In the genomic region with DNA sequence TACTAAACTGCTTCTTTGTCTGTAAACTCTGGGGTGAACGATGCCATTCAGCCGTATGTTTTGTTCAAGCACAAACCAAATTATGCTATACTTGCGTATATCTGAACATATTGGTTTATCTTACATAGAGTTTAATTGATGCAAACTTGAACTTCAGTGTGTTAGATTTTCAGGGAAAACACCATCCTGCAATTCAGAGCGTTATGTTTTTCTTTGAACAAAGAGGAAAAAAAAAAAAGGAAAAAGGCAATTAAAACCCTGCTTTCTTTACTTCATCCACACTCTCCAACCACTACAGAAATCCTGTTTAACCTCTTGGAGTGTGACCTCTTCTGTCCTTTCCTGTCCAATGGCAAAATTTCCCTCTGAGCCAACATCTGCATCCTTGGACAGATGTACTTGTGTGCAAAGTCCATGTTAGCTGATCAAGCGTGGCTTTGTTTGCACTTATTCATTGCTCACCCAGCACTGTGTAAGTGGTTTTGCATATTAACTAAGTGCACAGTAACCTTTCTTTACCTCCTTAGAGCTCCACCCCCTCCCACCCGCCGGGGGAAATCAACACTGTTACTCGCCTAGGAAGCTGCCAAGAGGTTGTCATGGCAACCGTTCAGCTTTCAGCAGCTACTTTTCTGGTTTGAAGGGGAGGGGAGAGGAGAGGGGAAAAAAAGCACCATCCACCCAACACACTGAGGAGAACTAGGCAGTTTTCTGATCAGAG, we compare ENCODE assay signal across 8 mouse cellular contexts.
DNase-seq lines count a peak whose midpoint lies in the region; ATAC-seq and TF ChIP-seq lines count a peak whose summit lies in the region.

No protein-coding gene starts in this region.

- H3K4me2 ChIP-seq in intestine, postnatal 0 days (replicated peaks; ENCODE audit: low read depth): peak overlapping the region; percentile 27

- no peak overlapping the region for H3K27ac ChIP-seq in intestine, postnatal 0 days (ENCODE audit: low read depth, low read length)

- no peak for TF ChIP-seq CTCF in intestine, postnatal 0 days (IDR thresholded peaks at IDR 0.05; ENCODE audit: low read depth)

- no peaks in the 10 kb centered on the region for H3K36me3 ChIP-seq in intestine, postnatal 0 days (ENCODE audit: control insufficient read depth, insufficient read depth)

- H3K9me3 ChIP-seq in intestine, postnatal 0 days (ENCODE audit: control insufficient read depth): no peaks in the 10 kb centered on the region

- 0 out of 2 replicates have a peak, but pooled peaks cover 3% of the 10 kb centered on the region for H3K4me1 ChIP-seq in intestine, postnatal 0 days (replicated peaks; ENCODE audit: control insufficient read depth, insufficient read depth, low read length)

- intact Hi-C loops in left cerebral cortex, postnatal 10 days (cut with DNase I): loop anchor here (5.0 kb wide), 1 partner anchor 177 kb away; the partner anchor contains the start of gene Klf12

- no peak overlapping the region for H3K4me3 ChIP-seq in intestine, postnatal 0 days (ENCODE audit: low read depth, low read length)

- WGBS in intestine, postnatal 0 days: 20% methylated on average over 9 of the region's 9 CpGs

- ATAC-seq in intestine, postnatal 0 days: peak; percentile 86
- ATAC-seq in megakaryocyte-erythroid progenitor cell, adult 5-6 weeks (replicated peaks; ENCODE audit: low FRiP score, low TSS enrichment, poor library complexity, severe bottlenecking): peak; percentile 46

- peak; percentile 55 for DNase-seq in T-cell, adult 2 months (ENCODE audit: low spot score)
- DNase-seq in cerebellum, postnatal 14 days: peak; percentile 86 to 91
- peak; percentile 89 to 91 for DNase-seq in frontal cortex, postnatal 36 days (ENCODE audit: low spot score in 2 of 2)
- DNase-seq in left cerebral cortex, postnatal 10 days (ENCODE audit: extremely low spot score in 1 of 2, low spot score in 2 of 2): peak; percentile 93 to 95
- peak; percentile 89 for DNase-seq in right cerebral cortex, postnatal 14 days
- DNase-seq in urinary bladder, postnatal 36 days (ENCODE audit: low spot score in 2 of 2): no peak

- no peaks in the 10 kb centered on the region for H3K27me3 ChIP-seq in intestine, postnatal 0 days (replicated peaks; ENCODE audit: control insufficient read depth, insufficient read depth, low read length)

- H3K9ac ChIP-seq in intestine, postnatal 0 days (ENCODE audit: low read depth, low read length): no peak overlapping the region

Comparison
In these comparisons a context has a peak if more than half of its experiments do, and no peak if none do; other contexts are left out.
1. DNase-seq: peak in T-cell, adult 2 months (single experiment), cerebellum, postnatal 14 days (2 of 2), frontal cortex, postnatal 36 days (2 of 2), left cerebral cortex, postnatal 10 days (2 of 2) and right cerebral cortex, postnatal 14 days (single experiment); none in urinary bladder, postnatal 36 days (0 of 2).